Mouse (Mus musculus): ENCODE measurements around the gene Wdr4. TPM values are rescaled to one million over a fixed set of nuclear protein-coding genes. Genes with fewer than 3 reads are reported as not detected.

Gene Wdr4
- polyA plus RNA-seq, 1 experiment from 2014 or later, result 21.9 TPM

- H3K9me3 ChIP-seq, result no peaks in the 10 kb centered on the region
- no peak for ATAC-seq (ENCODE audit: extremely low read depth, insufficient number of reproducible peaks, low FRiP score, low TSS enrichment)
- H3K36me3 ChIP-seq, result peaks cover 46% of the 10 kb centered on the region
- H3K4me2 ChIP-seq, result peak overlapping the region; percentile 84
- H3K4me3 ChIP-seq, result peak overlapping the region; percentile 92
- H3K27me3 ChIP-seq (replicated peaks), result no peaks in the 10 kb centered on the region
- peaks cover 15% of the 10 kb centered on the region for H3K4me1 ChIP-seq
- WGBS, result 91% methylated on average over 6 of the region's 6 CpGs
- H3K27ac ChIP-seq (replicated peaks), result no peak overlapping the region
- peak overlapping the region; percentile 91; the same call in 1 of the 2 replicates for H3K9ac ChIP-seq
Observed at GRCm38 (mm10) chr17:31510944-31511343, 8.8 kb downstream of the Wdr4 start.

GRCm38 (mm10) chr17:31506282-31506681 lies 13.5 kb downstream of the Wdr4 start:
- Histone ChIP-seq H3K9me3 (no peaks in the 10 kb centered on the region), H3K9ac (no peak overlapping the region), H3K27ac (replicated peaks) (no peak overlapping the region), H3K27me3 (replicated peaks) (no peaks in the 10 kb centered on the region), H3K36me3 (peaks cover 91% of the 10 kb centered on the region), H3K4me2 (no peak overlapping the region), H3K4me1 (peaks cover 12% of the 10 kb centered on the region), H3K4me3 (no peak overlapping the region)
- no peak for ATAC-seq (ENCODE audit: extremely low read depth, insufficient number of reproducible peaks, low FRiP score, low TSS enrichment)
- 85% methylated on average over 7 of the region's 7 CpGs for WGBS

GRCm38 (mm10) chr17:31505013-31505412 lies 14.8 kb downstream of the Wdr4 start:
- H3K4me1 ChIP-seq, result peaks cover 6% of the 10 kb centered on the region
- H3K4me2 ChIP-seq, result no peak overlapping the region
- H3K4me3 ChIP-seq, result no peak overlapping the region
- H3K27me3 ChIP-seq (replicated peaks), result no peaks in the 10 kb centered on the region
- no peaks in the 10 kb centered on the region for H3K9me3 ChIP-seq
- no peak overlapping the region for H3K27ac ChIP-seq (replicated peaks)
- no peak for ATAC-seq (ENCODE audit: extremely low read depth, insufficient number of reproducible peaks, low FRiP score, low TSS enrichment)
- WGBS, result 85% methylated on average over 5 of the region's 5 CpGs
- peaks cover 98% of the 10 kb centered on the region for H3K36me3 ChIP-seq
- 0 out of 2 replicates have a peak overlapping the region, but pooled peaks have one; percentile 28 for H3K9ac ChIP-seq

GRCm38 (mm10) chr17:31503936-31504335 lies 15.8 kb downstream of the Wdr4 start:
- H3K9me3 ChIP-seq, result no peaks in the 10 kb centered on the region
- H3K4me2 ChIP-seq, result no peak overlapping the region
- ATAC-seq (ENCODE audit: extremely low read depth, insufficient number of reproducible peaks, low FRiP score, low TSS enrichment), result no peak
- no peak overlapping the region for H3K27ac ChIP-seq (replicated peaks)
- H3K27me3 ChIP-seq (replicated peaks), result no peaks in the 10 kb centered on the region
- peaks cover 98% of the 10 kb centered on the region for H3K36me3 ChIP-seq
- peaks cover 6% of the 10 kb centered on the region for H3K4me1 ChIP-seq
- no peak overlapping the region for H3K9ac ChIP-seq
- H3K4me3 ChIP-seq, result no peak overlapping the region
- 88% methylated on average over 2 of the region's 2 CpGs for WGBS

- Histone ChIP-seq H3K4me1 (peaks cover 6% of the 10 kb centered on the region), H3K4me2 (no peak overlapping the region), H3K9me3 (no peaks in the 10 kb centered on the region), H3K27ac (replicated peaks) (no peak overlapping the region), H3K27me3 (replicated peaks) (no peaks in the 10 kb centered on the region), H3K36me3 (peaks cover 98% of the 10 kb centered on the region), H3K4me3 (no peak overlapping the region), H3K9ac (no peak overlapping the region)
- ATAC-seq (ENCODE audit: extremely low read depth, insufficient number of reproducible peaks, low FRiP score, low TSS enrichment), result no peak
- 91% methylated on average over 12 of the region's 12 CpGs for WGBS
Observed at GRCm38 (mm10) chr17:31503337-31503736, 16.4 kb downstream of the Wdr4 start.

GRCm38 (mm10) chr17:31502261-31502927 lies 17.4 kb downstream of the Wdr4 start:
- Histone ChIP-seq H3K9me3 (no peaks in the 10 kb centered on the region), H3K4me3 (no peak overlapping the region), H3K27me3 (replicated peaks) (no peaks in the 10 kb centered on the region), H3K36me3 (peaks cover 98% of the 10 kb centered on the region), H3K27ac (replicated peaks) (no peak overlapping the region), H3K4me2 (no peak overlapping the region), H3K9ac (no peak overlapping the region), H3K4me1 (peaks cover 6% of the 10 kb centered on the region)
- ATAC-seq (ENCODE audit: extremely low read depth, insufficient number of reproducible peaks, low FRiP score, low TSS enrichment), result no peak
- WGBS, result 75% methylated on average over 12 of the region's 12 CpGs

- no peak for ATAC-seq (ENCODE audit: extremely low read depth, insufficient number of reproducible peaks, low FRiP score, low TSS enrichment)
- WGBS, result 87% methylated on average over 3 of the region's 3 CpGs
- no peak overlapping the region for H3K4me3 ChIP-seq
- no peak overlapping the region for H3K27ac ChIP-seq (replicated peaks)
- H3K27me3 ChIP-seq (replicated peaks), result no peaks in the 10 kb centered on the region
- H3K4me2 ChIP-seq, result no peak overlapping the region
- H3K9ac ChIP-seq, result no peak overlapping the region
- no peaks in the 10 kb centered on the region for H3K9me3 ChIP-seq
- H3K36me3 ChIP-seq, result peaks cover 98% of the 10 kb centered on the region
- H3K4me1 ChIP-seq, result peaks cover 6% of the 10 kb centered on the region
Observed at GRCm38 (mm10) chr17:31500908-31501307, 18.9 kb downstream of the Wdr4 start.

GRCm38 (mm10) chr17:31500416-31500815 lies 19.4 kb downstream of the Wdr4 start:
- no peaks in the 10 kb centered on the region for H3K9me3 ChIP-seq
- no peak overlapping the region for H3K4me3 ChIP-seq
- H3K9ac ChIP-seq, result no peak overlapping the region
- H3K4me2 ChIP-seq, result no peak overlapping the region
- peaks cover 6% of the 10 kb centered on the region for H3K4me1 ChIP-seq
- H3K36me3 ChIP-seq, result peaks cover 98% of the 10 kb centered on the region
- H3K27me3 ChIP-seq (replicated peaks), result no peaks in the 10 kb centered on the region
- no peak for ATAC-seq (ENCODE audit: extremely low read depth, insufficient number of reproducible peaks, low FRiP score, low TSS enrichment)
- H3K27ac ChIP-seq (replicated peaks), result no peak overlapping the region
- WGBS, result 88% methylated on average over 8 of the region's 8 CpGs

- H3K4me2 ChIP-seq, result no peak overlapping the region
- ATAC-seq (ENCODE audit: extremely low read depth, insufficient number of reproducible peaks, low FRiP score, low TSS enrichment), result no peak
- whole genome bisulfite sequencing, result 92% methylated on average over 12 of the region's 12 CpGs
- H3K9me3 ChIP-seq, result no peaks in the 10 kb centered on the region
- H3K27ac ChIP-seq (replicated peaks), result no peak overlapping the region
- no peak overlapping the region for H3K4me3 ChIP-seq
- peaks cover 3% of the 10 kb centered on the region for H3K4me1 ChIP-seq
- H3K27me3 ChIP-seq (replicated peaks), result no peaks in the 10 kb centered on the region
- H3K36me3 ChIP-seq, result peaks cover 97% of the 10 kb centered on the region
- no peak overlapping the region for H3K9ac ChIP-seq
Observed at GRCm38 (mm10) chr17:31499725-31500124, 20.1 kb downstream of the Wdr4 start.

- no peaks in the 10 kb centered on the region for H3K27me3 ChIP-seq (replicated peaks)
- H3K27ac ChIP-seq (replicated peaks), result no peak overlapping the region
- peaks cover 78% of the 10 kb centered on the region for H3K36me3 ChIP-seq
- H3K4me1 ChIP-seq, result no peaks in the 10 kb centered on the region
- no peak overlapping the region for H3K4me3 ChIP-seq
- WGBS, result 88% methylated on average over 6 of the region's 6 CpGs
- ATAC-seq (ENCODE audit: extremely low read depth, insufficient number of reproducible peaks, low FRiP score, low TSS enrichment), result no peak
- H3K4me2 ChIP-seq, result no peak overlapping the region
- no peaks in the 10 kb centered on the region for H3K9me3 ChIP-seq
- no peak overlapping the region for H3K9ac ChIP-seq
Observed at GRCm38 (mm10) chr17:31497726-31498125, 22.1 kb downstream of the Wdr4 start.

GRCm38 (mm10) chr17:31494989-31495388 lies 24.8 kb downstream of the Wdr4 start:
- H3K4me3 ChIP-seq, result no peak overlapping the region
- no peaks in the 10 kb centered on the region for H3K4me1 ChIP-seq
- H3K36me3 ChIP-seq, result peaks cover 52% of the 10 kb centered on the region
- no peak overlapping the region for H3K27ac ChIP-seq (replicated peaks)
- no peaks in the 10 kb centered on the region for H3K9me3 ChIP-seq
- no peak overlapping the region for H3K9ac ChIP-seq
- ATAC-seq (ENCODE audit: extremely low read depth, insufficient number of reproducible peaks, low FRiP score, low TSS enrichment), result no peak
- 76% methylated on average over 1 of the region's 1 CpGs for WGBS
- H3K27me3 ChIP-seq (replicated peaks), result no peaks in the 10 kb centered on the region
- H3K4me2 ChIP-seq, result no peak overlapping the region

GRCm38 (mm10) chr17:31492416-31492815 lies 27.4 kb downstream of the Wdr4 start:
- H3K27ac ChIP-seq (replicated peaks), result no peak overlapping the region
- H3K4me1 ChIP-seq, result no peaks in the 10 kb centered on the region
- H3K27me3 ChIP-seq (replicated peaks), result peaks cover 7% of the 10 kb centered on the region; the same call in 1 of the 2 replicates
- 0% methylated on average over 2 of the region's 2 CpGs for WGBS
- no peak for ATAC-seq (ENCODE audit: extremely low read depth, insufficient number of reproducible peaks, low FRiP score, low TSS enrichment)
- H3K9ac ChIP-seq, result no peak overlapping the region
- H3K9me3 ChIP-seq, result no peaks in the 10 kb centered on the region
- H3K36me3 ChIP-seq, result peaks cover 26% of the 10 kb centered on the region
- H3K4me2 ChIP-seq, result no peak overlapping the region
- no peak overlapping the region for H3K4me3 ChIP-seq
